Mouse (Mus musculus): ENCODE results near the gene Fam8a1.

The Fam8a1 gene

DNA sequence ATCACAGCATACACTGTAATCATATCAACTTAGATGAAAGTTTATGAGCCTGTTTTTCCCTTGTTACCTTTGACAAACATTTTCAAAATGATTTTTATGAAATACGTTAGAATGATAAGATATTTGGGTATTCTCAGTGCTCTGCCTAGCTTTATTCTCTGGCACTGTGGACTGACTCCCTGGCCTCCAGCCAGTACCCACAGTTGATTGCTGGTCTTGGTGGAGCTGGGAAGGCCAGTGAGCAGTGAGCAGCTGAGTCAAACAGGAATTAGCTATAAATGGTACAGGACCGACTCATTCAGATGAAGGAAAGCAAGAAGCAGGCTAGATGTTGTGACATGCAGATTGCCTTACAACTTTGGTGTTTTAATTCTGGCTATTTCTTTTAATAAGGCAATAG lies 5.3 kb downstream of the Fam8a1 start:
- DNase-seq (ENCODE audit: low spot score in 2 of 2) = no peak

- DNase-seq (ENCODE audit: low spot score in 2 of 2) = no peak
Measured at GRCm38 (mm10) chr13:46677721-46678120, 8.4 kb downstream of the Fam8a1 start.

GRCm38 (mm10) chr13:46682921-46683320 lies 13.6 kb downstream of the Fam8a1 start:
- DNase-seq (ENCODE audit: low spot score in 2 of 2) = no peak

GRCm38 (mm10) chr13:46683370-46683769 lies 14.0 kb downstream of the Fam8a1 start:
- no peak for DNase-seq (ENCODE audit: low spot score in 2 of 2)

GRCm38 (mm10) chr13:46690559-46691241 lies 21.4 kb downstream of the Fam8a1 start:
- no peak for DNase-seq (ENCODE audit: low spot score in 2 of 2)

DNA sequence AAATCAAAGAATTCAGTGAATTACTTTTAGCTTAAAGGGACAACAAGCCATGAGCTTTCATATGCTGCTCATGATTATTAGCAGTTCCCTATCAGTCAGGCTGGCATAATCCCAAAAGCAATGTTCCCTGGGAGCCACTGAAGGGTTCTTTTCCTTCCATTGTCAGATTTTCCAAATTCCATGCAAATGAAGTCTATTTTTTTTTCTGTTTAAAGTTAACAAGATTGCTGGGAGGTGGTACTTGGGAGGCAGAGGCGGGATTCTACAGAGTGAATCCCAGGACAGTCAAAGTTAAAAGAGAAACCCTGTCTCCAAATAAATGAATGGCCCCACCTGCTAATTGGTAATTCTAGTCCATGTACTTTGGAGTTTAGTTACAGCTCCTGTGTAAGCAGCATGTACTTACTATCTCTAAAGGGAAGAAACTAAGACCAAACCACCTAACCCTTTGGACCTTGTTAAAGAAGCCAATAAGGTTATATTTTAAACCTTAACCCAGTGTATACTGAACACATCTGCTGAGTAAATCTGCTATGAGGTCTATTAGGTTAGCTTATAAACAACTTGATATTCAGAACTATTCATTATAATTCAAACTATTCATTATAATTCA lies 26.1 kb downstream of the Fam8a1 start:
- DNase-seq (ENCODE audit: low spot score in 2 of 2) = no peak

DNA sequence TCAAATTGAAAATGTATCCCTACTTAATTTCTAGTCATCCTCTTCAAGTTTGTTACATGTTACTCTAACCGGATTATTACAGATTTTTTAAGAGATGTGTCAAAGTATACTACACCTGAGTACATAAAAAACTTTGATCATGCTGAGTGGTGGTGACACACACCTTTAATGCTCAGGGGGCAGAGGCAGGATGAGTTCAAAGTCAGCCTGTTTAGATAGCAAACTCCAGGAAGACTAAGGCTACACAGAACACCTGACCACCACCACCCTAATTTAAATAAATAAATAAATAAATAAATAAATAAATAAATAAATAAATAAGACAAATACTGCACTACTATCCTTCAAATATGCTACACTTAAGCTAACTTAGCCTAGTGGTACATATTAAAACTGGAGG lies 26.6 kb downstream of the Fam8a1 start:
- DNase-seq (ENCODE audit: low spot score in 2 of 2) = no peak

- no peak for DNase-seq (ENCODE audit: low spot score in 2 of 2)
Measured at GRCm38 (mm10) chr13:46696788-46697187, 27.5 kb downstream of the Fam8a1 start.

DNA sequence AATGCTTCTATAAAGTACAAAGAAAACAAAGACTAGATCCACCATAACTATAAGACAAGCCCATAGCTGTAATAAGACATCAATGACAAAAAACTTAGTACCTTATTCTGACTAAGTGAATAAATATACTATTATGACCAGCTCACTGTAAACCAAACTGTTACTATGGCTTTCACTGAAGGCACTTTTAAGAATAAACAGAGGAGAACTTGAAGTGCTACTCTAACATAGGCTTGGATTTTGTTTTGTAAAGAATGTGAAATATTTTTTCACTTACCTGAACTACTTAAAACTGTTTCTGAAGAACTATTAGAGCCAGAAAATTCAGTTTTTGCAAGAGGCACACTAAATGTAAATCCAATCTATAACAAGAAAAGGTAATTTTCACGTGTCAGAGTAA lies 30.1 kb downstream of the Fam8a1 start:
- no peak for DNase-seq (ENCODE audit: low spot score in 2 of 2)

DNA sequence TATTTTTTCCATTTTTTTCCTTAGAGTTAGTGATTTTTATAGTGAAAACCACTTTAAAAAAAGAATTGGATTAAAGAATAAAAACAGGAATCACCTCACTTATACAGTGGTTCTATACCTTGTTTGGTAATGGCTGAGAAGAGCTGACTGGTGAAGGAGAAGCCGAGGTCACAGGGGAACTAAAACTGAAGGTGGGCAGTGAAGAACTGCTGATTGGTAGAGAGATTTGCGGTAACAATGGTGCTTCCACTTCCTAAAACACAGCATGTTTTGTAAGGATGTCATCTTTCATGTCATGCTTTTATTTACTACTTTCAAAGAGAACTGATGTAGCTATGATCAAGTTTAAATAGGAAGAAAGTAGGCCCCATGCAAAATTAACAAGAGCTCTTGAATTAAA lies 32.2 kb downstream of the Fam8a1 start:
- DNase-seq (ENCODE audit: low spot score in 2 of 2) = no peak

GRCm38 (mm10) chr13:46703138-46703537 lies 33.8 kb downstream of the Fam8a1 start:
- DNase-seq (ENCODE audit: low spot score in 2 of 2) = peak in 1 of 2 experiments; percentile 4

GRCm38 (mm10) chr13:46713486-46713885 lies 44.2 kb downstream of the Fam8a1 start:
- DNase-seq (ENCODE audit: low spot score in 2 of 2) = no peak

GRCm38 (mm10) chr13:46715976-46716639 lies 46.8 kb downstream of the Fam8a1 start:
- no peak for DNase-seq (ENCODE audit: low spot score in 2 of 2)

DNA sequence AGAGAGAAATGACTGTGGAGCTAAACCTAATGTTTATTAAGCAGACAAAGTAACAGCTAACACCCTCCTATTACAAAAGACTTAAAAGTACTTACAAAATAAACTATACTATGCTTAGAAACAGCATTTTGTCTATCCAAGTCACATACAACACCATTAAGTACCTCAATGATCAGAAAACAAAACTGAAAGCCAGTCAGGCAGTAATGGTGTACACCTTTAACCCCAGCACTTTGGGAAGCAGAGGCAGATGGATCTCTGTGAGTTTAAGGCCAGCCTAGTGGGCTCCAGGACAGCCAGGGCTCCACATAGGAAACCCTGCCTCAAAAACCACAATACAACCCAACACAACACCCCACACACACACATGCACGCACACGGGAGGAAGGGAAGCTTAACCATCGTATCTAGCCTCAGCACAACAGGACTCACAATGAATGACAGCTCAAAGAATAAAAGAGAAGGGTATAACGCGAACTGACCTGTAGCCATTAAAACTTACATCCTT lies 49.6 kb downstream of the Fam8a1 start:
- DNase-seq (ENCODE audit: low spot score in 2 of 2) = no peak

GRCm38 (mm10) chr13:46721009-46721408 lies 51.7 kb downstream of the Fam8a1 start:
- no peak for DNase-seq (ENCODE audit: low spot score in 2 of 2)

DNA sequence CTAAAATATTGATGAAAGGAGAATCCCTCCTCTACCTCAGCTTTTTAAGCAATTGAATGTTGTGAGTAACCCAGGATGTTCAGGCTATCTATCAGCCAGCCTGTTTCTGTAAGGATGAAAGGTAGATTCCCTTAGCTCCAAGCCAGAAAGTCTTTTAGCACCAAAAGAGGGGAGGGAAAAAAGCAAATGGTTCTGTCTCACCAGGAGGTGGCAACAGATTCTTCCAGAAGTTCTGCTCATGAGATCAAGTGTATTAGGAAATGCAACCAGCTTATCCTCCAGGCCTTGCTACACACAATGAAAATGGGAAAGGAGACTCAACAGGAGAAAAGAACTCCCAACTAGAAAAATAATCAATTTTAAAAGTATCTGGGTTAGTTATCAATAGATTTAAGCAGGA lies 55.0 kb downstream of the Fam8a1 start:
- DNase-seq (ENCODE audit: low spot score in 2 of 2) = no peak

DNA sequence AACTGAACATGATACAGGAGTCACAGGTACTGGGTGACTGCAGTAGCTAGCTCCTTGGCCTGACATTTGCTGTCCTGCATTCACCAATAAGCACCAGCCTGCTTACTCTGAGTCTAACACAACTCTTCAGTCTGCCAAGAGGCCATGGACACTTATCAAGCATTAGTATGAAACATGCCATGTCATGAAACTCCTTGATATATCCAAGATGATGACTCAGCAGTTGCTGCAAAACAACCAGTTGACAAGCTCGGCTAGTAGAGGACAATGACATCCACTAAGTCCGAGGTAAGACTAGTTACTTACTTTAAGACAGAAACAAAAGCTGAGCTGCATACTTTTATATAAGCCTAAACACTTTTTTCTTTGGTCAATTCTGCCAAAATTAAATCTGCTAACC lies 55.9 kb downstream of the Fam8a1 start:
- peak in 1 of 2 experiments; percentile 21 for DNase-seq (ENCODE audit: low spot score in 2 of 2)

DNA sequence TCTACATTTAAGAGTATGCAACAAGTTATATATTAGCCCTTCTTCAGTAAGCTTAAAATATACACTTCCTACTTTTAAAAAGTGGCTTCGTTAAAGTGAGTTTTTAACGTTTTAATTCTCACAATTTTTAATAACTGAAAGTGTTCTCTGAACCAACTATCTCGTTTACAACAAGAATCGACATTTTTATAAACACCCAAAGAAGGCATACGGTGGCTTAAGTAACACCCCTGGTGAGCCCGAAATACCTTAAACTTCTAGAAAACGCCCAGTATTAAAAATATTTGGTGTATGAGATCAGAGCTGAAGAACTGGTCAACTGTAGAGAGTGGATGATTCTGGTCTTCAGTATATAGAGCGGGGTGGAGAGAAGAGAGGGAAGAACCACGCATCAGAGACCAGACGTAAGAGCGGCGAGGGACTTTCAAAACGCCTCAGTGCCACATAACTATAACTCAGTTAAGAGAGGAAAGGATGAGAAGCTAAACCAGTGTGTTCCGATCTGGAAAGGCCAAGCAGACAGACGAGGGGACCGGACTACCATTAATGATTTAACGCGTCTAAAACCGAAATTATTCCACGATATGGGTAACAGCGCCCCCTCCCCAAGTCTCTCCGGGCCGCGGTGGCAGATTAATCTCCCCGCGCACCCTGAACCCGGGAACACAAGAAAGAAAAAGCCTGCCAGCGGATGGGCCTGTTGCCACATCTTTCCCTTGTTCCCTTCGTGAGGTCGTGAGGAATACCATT lies 57.1 kb downstream of the Fam8a1 start:
- DNase-seq (ENCODE audit: low spot score in 2 of 2) = peak in 1 of 2 experiments; percentile 12

- peak; percentile 40 to 61 for DNase-seq (ENCODE audit: low spot score in 2 of 2)
Measured at GRCm38 (mm10) chr13:46727038-46727836, 57.9 kb downstream of the Fam8a1 start.
